Mouse (Mus musculus): ENCODE results near the gene Cdk5. TPM values are rescaled to one million over a fixed set of nuclear protein-coding genes. Genes with fewer than 3 reads are reported as not detected.
A peak's percentile ranks its signal among the peaks of the same experiment; 100 is the strongest.

Gene Cdk5
- total and polyA plus RNA-seq, 2 experiments from 2014 or later = 21.6 to 30.9 TPM

DNA sequence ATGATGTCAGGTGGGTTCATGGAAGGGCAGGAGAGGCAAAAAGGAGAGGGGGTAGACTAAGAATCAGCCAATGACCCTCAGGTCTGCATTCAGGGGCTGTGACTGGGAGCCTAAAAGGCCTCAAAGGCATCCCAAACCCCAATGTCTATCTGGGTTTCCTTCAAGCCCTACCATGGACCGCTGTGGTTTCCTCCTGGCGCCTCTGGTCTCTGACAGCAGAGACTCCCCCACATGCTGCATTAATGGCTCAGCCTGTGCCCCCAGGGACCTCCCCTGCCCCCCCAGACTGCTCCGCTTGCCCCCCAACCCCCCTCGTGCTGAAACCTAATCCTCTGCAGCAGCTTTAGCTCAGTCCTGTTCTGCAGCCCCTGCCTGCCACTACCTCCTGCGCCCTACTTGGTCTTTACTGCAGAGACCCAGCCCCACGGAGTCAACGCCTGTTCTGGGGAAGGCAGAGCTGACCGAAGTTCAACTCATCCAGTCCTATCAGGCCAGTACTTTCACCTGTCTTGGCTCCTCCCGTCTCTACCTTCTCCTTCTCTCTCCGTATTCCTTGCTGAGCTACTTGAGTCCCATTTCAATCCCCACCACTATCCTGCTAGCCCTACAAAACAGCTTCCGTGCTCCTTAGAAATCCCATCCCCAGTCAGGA, 10.2 kb downstream of the Cdk5 start, which contains the start of gene Asic3:
Gene Asic3, plus strand, starts transcription at position 351 of the 652 bp plus-strand sequence.
- H3K9ac ChIP-seq (replicated peaks; ENCODE audit: low read depth, low read length) = no peak within 1 kb of the TSS
- no peak for TF ChIP-seq EP300 (IDR thresholded peaks at IDR 0.05; ENCODE audit: low read depth)
- TF ChIP-seq CTCF (IDR thresholded peaks at IDR 0.05; ENCODE audit: low read depth) = no peak
- 0 out of 2 replicates have a peak, but pooled peaks cover 3% of the 10 kb centered on the region for H3K4me1 ChIP-seq (ENCODE audit: control insufficient read depth, insufficient read depth)
- H3K4me2 ChIP-seq (ENCODE audit: low read depth, low read length) = no peak within 1 kb of the TSS
- no peaks in the 10 kb centered on the region for H3K36me3 ChIP-seq (replicated peaks; ENCODE audit: control insufficient read depth, insufficient read depth, low read length)
- no peak for DNase-seq (ENCODE audit: low spot score)
- ATAC-seq (ENCODE audit: insufficient read depth, low read depth) = no peak
- H3K9me3 ChIP-seq (replicated peaks; ENCODE audit: control insufficient read depth, low read length) = no peaks in the 10 kb centered on the region
- H3K4me3 ChIP-seq (ENCODE audit: low read depth, low read length) = no peak within 1 kb of the TSS
- WGBS = 29% methylated on average over 11 of the region's 11 CpGs
- no peak within 1 kb of the TSS for H3K27ac ChIP-seq (ENCODE audit: low read depth)
- no peaks in the 10 kb centered on the region for H3K27me3 ChIP-seq (ENCODE audit: control insufficient read depth, insufficient read depth, low read length)

- no peak for TF ChIP-seq EP300 (IDR thresholded peaks at IDR 0.05; ENCODE audit: low read depth)
- TF ChIP-seq CTCF (IDR thresholded peaks at IDR 0.05; ENCODE audit: low read depth) = no peak
- Histone ChIP-seq H3K9ac (replicated peaks; ENCODE audit: low read depth, low read length) (no peak overlapping the region), H3K4me2 (ENCODE audit: low read depth, low read length) (no peak overlapping the region), H3K9me3 (replicated peaks; ENCODE audit: control insufficient read depth, low read length) (no peaks in the 10 kb centered on the region), H3K4me3 (ENCODE audit: low read depth, low read length) (no peak overlapping the region), H3K36me3 (replicated peaks; ENCODE audit: control insufficient read depth, insufficient read depth, low read length) (0 out of 2 replicates have a peak, but pooled peaks cover 5% of the 10 kb centered on the region), H3K4me1 (ENCODE audit: control insufficient read depth, insufficient read depth) (0 out of 2 replicates have a peak, but pooled peaks cover 3% of the 10 kb centered on the region), H3K27me3 (ENCODE audit: control insufficient read depth, insufficient read depth, low read length) (no peaks in the 10 kb centered on the region), H3K27ac (ENCODE audit: low read depth) (no peak overlapping the region)
- DNase-seq (ENCODE audit: low spot score) = no peak
- ATAC-seq (ENCODE audit: insufficient read depth, low read depth) = no peak
- 70% methylated on average over 2 of the region's 2 CpGs for WGBS
Measured at GRCm38 (mm10) chr5:24412063-24412462, 11.3 kb downstream of the Cdk5 start.

GRCm38 (mm10) chr5:24409466-24409865, 13.9 kb downstream of the Cdk5 start:
- no peak overlapping the region for H3K27ac ChIP-seq (ENCODE audit: low read depth)
- no peak overlapping the region for H3K4me2 ChIP-seq (ENCODE audit: low read depth, low read length)
- H3K4me1 ChIP-seq (ENCODE audit: control insufficient read depth, insufficient read depth) = no peaks in the 10 kb centered on the region
- DNase-seq (ENCODE audit: low spot score) (no peak), ATAC-seq (ENCODE audit: insufficient read depth, low read depth) (0 out of 2 replicates have a peak, but pooled peaks have one; percentile 11)
- no peak overlapping the region for H3K4me3 ChIP-seq (ENCODE audit: low read depth, low read length)
- H3K9ac ChIP-seq (replicated peaks; ENCODE audit: low read depth, low read length) = no peak overlapping the region
- no peaks in the 10 kb centered on the region for H3K9me3 ChIP-seq (replicated peaks; ENCODE audit: control insufficient read depth, low read length)
- no peak for TF ChIP-seq EP300 (IDR thresholded peaks at IDR 0.05; ENCODE audit: low read depth)
- no peak for TF ChIP-seq CTCF (IDR thresholded peaks at IDR 0.05; ENCODE audit: low read depth)
- 78% methylated on average over 2 of the region's 2 CpGs for WGBS
- no peaks in the 10 kb centered on the region for H3K27me3 ChIP-seq (ENCODE audit: control insufficient read depth, insufficient read depth, low read length)
- peaks cover 23% of the 10 kb centered on the region for H3K36me3 ChIP-seq (replicated peaks; ENCODE audit: control insufficient read depth, insufficient read depth, low read length)

GRCm38 (mm10) chr5:24408651-24409050, 14.7 kb downstream of the Cdk5 start:
- H3K9ac ChIP-seq (replicated peaks; ENCODE audit: low read depth, low read length) = no peak overlapping the region
- H3K9me3 ChIP-seq (replicated peaks; ENCODE audit: control insufficient read depth, low read length) = no peaks in the 10 kb centered on the region
- no peak overlapping the region for H3K27ac ChIP-seq (ENCODE audit: low read depth)
- no peaks in the 10 kb centered on the region for H3K27me3 ChIP-seq (ENCODE audit: control insufficient read depth, insufficient read depth, low read length)
- ATAC-seq (ENCODE audit: insufficient read depth, low read depth) (peak; percentile 40; the same call in 1 of the 2 replicates), DNase-seq (ENCODE audit: low spot score) (peak; percentile 27)
- peaks cover 31% of the 10 kb centered on the region for H3K36me3 ChIP-seq (replicated peaks; ENCODE audit: control insufficient read depth, insufficient read depth, low read length)
- 78% methylated on average over 13 of the region's 13 CpGs for WGBS
- H3K4me3 ChIP-seq (ENCODE audit: low read depth, low read length) = no peak overlapping the region
- H3K4me2 ChIP-seq (ENCODE audit: low read depth, low read length) = no peak overlapping the region
- TF ChIP-seq EP300 (IDR thresholded peaks at IDR 0.05; ENCODE audit: low read depth) = no peak
- TF ChIP-seq CTCF (IDR thresholded peaks at IDR 0.05; ENCODE audit: low read depth) = no peak
- no peaks in the 10 kb centered on the region for H3K4me1 ChIP-seq (ENCODE audit: control insufficient read depth, insufficient read depth)

DNA sequence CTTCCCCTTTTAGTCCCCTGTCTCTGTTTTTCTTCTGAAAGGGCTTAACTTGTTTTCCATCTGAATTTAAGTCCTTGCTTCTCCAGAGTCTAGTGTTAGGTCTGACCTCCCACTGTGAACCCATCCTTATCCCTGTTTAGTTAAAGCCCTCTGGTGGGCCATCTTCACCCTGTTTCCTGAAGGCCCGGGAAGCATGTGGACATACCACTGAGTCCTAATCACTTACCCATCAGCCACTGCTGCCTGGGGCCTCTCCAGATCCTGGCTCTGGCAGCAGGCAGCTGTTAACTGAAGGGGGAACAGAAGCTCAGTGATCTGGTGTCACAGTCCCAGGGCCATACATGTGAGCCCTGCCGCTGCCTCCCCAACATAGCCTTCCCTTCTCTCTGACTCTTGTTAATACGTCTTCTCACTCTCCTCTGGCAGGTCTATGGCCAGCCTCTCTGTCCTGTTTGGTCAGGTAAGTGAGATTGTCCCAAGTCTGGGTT, 17.9 kb downstream of the Cdk5 start:
- no peaks in the 10 kb centered on the region for H3K4me1 ChIP-seq (ENCODE audit: control insufficient read depth, insufficient read depth)
- no peak overlapping the region for H3K27ac ChIP-seq (ENCODE audit: low read depth)
- H3K9me3 ChIP-seq (replicated peaks; ENCODE audit: control insufficient read depth, low read length) = no peaks in the 10 kb centered on the region
- no peaks in the 10 kb centered on the region for H3K27me3 ChIP-seq (ENCODE audit: control insufficient read depth, insufficient read depth, low read length)
- TF ChIP-seq EP300 (IDR thresholded peaks at IDR 0.05; ENCODE audit: low read depth) (no peak), CTCF (IDR thresholded peaks at IDR 0.05; ENCODE audit: low read depth) (no peak)
- peaks cover 54% of the 10 kb centered on the region for H3K36me3 ChIP-seq (replicated peaks; ENCODE audit: control insufficient read depth, insufficient read depth, low read length)
- DNase-seq (ENCODE audit: low spot score) = no peak
- ATAC-seq (ENCODE audit: insufficient read depth, low read depth) = no peak
- WGBS = 52% methylated on average over 3 of the region's 3 CpGs
- H3K9ac ChIP-seq (replicated peaks; ENCODE audit: low read depth, low read length) = no peak overlapping the region
- H3K4me3 ChIP-seq (ENCODE audit: low read depth, low read length) = no peak overlapping the region
- H3K4me2 ChIP-seq (ENCODE audit: low read depth, low read length) = no peak overlapping the region

All from heart, postnatal 0 days (tissue).